Mouse (Mus musculus) forebrain, postnatal 0 days (tissue): Measurements from ENCODE around the gene Ctla4. TPM values are rescaled to one million over a fixed set of nuclear protein-coding genes. Genes with fewer than 3 reads are reported as not detected.

Source experiments
- ATAC-seq: fragments of 200-750 bp; cut with Nextera tagmentation; 2 replicates; pipeline ENCODE4 v1.8.0; 2017; ENCODE audit warnings: mild to moderate bottlenecking, moderate library complexity
- DNase-seq: peaks from one replicate; pipeline ENCODE4 v3.0.0-alpha.2; 2015
- H3K27ac ChIP-seq: fragments of 300-500 bp; sonication (generic); 2 replicates; pipeline ENCODE4 v1.5.1; 2014; ENCODE audit warnings: low read depth, mild to moderate bottlenecking, antibody characterized with exemption, low read length, moderate library complexity, mixed read lengths
- H3K27me3 ChIP-seq: fragments of 300-500 bp; sonication (generic); 2 replicates; pipeline ENCODE4 v1.6.1; 2014; ENCODE audit warnings: mild to moderate bottlenecking, low read length, mixed read lengths; ENCODE audit not compliant: insufficient read depth
- H3K36me3 ChIP-seq: fragments of 300-500 bp; sonication (generic); 2 replicates; pipeline ENCODE4 v1.6.1; 2014; ENCODE audit warnings: mild to moderate bottlenecking, moderate library complexity; ENCODE audit not compliant: insufficient read depth
- H3K4me1 ChIP-seq: fragments of 300-500 bp; sonication (generic); 2 replicates; pipeline ENCODE4 v1.6.1; 2014; ENCODE audit warnings: antibody characterized with exemption; ENCODE audit not compliant: insufficient read depth
- H3K4me2 ChIP-seq: fragments of 300-500 bp; sonication (generic); 2 replicates; pipeline ENCODE4 v1.6.1; 2014; ENCODE audit warnings: low read depth, mild to moderate bottlenecking, moderate library complexity
- H3K4me3 ChIP-seq: fragments of 300-500 bp; sonication (generic); 2 replicates; pipeline ENCODE4 v1.5.1; 2014; ENCODE audit warnings: low read depth, low read length, mixed read lengths
- H3K9ac ChIP-seq: fragments of 300-500 bp; sonication (generic); 2 replicates; pipeline ENCODE4 v1.6.1; 2014; ENCODE audit warnings: mild to moderate bottlenecking
- H3K9me3 ChIP-seq: fragments of 300-500 bp; sonication (generic); 2 replicates; pipeline ENCODE4 v1.6.1; 2016; ENCODE audit warnings: low read length
- CTCF ChIP-seq: sonication (generic); IDR thresholded peaks from 2 replicates; pipeline ENCODE4 v1.5.1; 2016; ENCODE audit warnings: antibody characterized with exemption, control low read depth, low read depth
- WGBS: fragments of 180-500 bp; shearing (Covaris S2); extraction: QIAGEN DNeasy Blood & Tissue Kit; methylation state at CpG from one replicate; pipeline ENCODE4 v1.1.7; 2014; 5-methylcytosine and 5-hydroxymethylcytosine counted together
- polyA plus RNA-seq: library from polyadenylated mRNA; unstranded; fragments of >200 nt; fragmentation: Nextera tagmentation; extraction: Ambion mirVana; gene quantifications from 2 replicates; pipeline ENCODE4 v1.2.1, GENCODE M21; 2015
- total RNA-seq: library from RNA; depleted of rRNA; stranded (reverse); fragments of >200 nt; gene quantifications from 2 replicates; pipeline ENCODE4 v1.2.3, GENCODE M21; 2014

Gene Ctla4
- total and polyA plus RNA-seq, 2 experiments from 2014 or later, result 0.10 TPM; not detected in 1

GRCm38 (mm10) chr1:60945633-60946401 is 59.0 kb downstream of the Ctla4 start:
- H3K36me3 ChIP-seq, result no peaks in the 10 kb centered on the region

DNA sequence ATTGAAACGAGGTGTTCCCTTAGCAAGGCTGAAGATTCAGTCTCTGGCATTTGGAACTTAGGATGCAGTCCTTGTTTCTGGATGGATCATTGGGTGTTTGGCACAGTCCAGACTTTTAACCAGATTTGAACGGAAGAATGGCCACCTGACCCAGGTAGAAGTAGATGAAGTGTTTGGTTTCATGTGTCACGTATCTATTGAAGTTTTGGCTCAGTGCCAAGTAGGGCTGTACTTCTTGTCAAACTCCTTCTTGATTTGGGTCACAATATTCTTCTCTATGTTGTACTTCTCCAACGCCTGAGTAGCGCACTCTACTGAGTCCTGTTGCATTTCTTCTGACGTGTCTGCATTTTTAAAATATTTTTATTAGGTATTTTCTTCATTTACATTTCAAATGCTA is 61.3 kb downstream of the Ctla4 start:
- no peaks in the 10 kb centered on the region for H3K9me3 ChIP-seq
- H3K4me3 ChIP-seq, result no peak overlapping the region
- H3K4me1 ChIP-seq, result no peaks in the 10 kb centered on the region
- no peak for DNase-seq
- H3K27me3 ChIP-seq, result no peaks in the 10 kb centered on the region
- H3K27ac ChIP-seq, result no peak overlapping the region
- H3K36me3 ChIP-seq, result no peaks in the 10 kb centered on the region
- WGBS, result 77% methylated on average over 6 of the region's 6 CpGs
- H3K9ac ChIP-seq, result no peak overlapping the region
- no peak for TF ChIP-seq CTCF
- no peak overlapping the region for H3K4me2 ChIP-seq
- ATAC-seq, result no peak

More at GRCm38 (mm10) chr1:60945633-60946401, 59.0 kb downstream of the Ctla4 start:
- Histone ChIP-seq H3K4me2 (no peak overlapping the region), H3K27ac (no peak overlapping the region), H3K4me1 (no peaks in the 10 kb centered on the region), H3K27me3 (no peaks in the 10 kb centered on the region), H3K9ac (no peak overlapping the region), H3K9me3 (no peaks in the 10 kb centered on the region), H3K4me3 (no peak overlapping the region)
- ATAC-seq, result no peak
- TF ChIP-seq CTCF, result peak; percentile 34
- WGBS, result 79% methylated on average over 8 of the region's 8 CpGs
- no peak for DNase-seq

DNA sequence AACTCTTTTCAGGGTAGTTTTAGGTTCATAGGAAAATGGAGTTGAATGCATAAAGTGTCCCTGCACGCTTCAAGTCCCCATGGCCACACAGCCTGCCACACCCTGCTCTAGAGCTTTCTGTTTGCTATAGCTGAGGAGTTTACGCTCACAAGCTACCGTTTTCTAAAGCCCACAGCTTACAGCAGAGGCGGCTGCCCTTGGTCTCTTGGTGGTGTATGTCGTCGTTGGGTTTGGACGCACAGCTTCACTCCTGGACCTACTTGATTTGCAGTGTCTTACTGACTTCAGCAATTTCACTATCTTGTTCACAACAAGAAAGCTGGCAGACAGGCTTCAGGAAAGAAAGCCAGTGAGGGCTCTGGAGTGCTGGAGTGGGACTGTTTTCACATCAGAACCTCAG is 66.2 kb downstream of the Ctla4 start:
- Histone ChIP-seq H3K4me3 (no peak overlapping the region), H3K9ac (no peak overlapping the region), H3K9me3 (no peaks in the 10 kb centered on the region), H3K27ac (0 out of 2 replicates have a peak overlapping the region, but pooled peaks have one; percentile 5), H3K27me3 (no peaks in the 10 kb centered on the region), H3K36me3 (no peaks in the 10 kb centered on the region), H3K4me1 (no peaks in the 10 kb centered on the region), H3K4me2 (no peak overlapping the region)
- WGBS, result 69% methylated on average over 7 of the region's 7 CpGs
- ATAC-seq, result no peak
- TF ChIP-seq CTCF, result no peak
- DNase-seq, result no peak

- TF ChIP-seq CTCF, result no peak
These were observed 66.9 kb downstream of the Ctla4 start for GRCm38 (mm10) chr1:60953686-60954085.

DNA sequence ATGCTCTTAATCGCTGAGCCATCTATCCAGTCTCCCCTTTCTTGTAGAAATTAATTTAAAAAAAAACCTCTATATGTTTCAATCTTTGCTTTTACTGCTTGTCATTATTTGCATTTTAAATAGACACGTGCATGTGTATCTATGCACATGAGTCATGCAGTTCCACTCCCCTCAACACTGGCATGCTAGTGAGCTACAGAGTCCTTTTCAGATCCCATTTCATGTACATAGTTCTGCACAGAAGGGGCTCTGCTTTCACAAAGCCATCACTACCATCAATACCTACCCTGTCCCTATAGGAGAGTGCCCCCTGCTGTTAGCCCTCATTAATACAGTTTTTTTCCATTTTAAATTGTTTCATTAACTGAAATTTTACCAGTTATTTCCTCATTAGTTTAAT is 68.0 kb downstream of the Ctla4 start:
- H3K9me3 ChIP-seq, result no peaks in the 10 kb centered on the region
- TF ChIP-seq CTCF, result peak; percentile 52
- no peak overlapping the region for H3K4me3 ChIP-seq
- WGBS, result 56% methylated on average over 2 of the region's 2 CpGs
- no peaks in the 10 kb centered on the region for H3K4me1 ChIP-seq
- no peak overlapping the region for H3K9ac ChIP-seq
- H3K4me2 ChIP-seq, result no peak overlapping the region
- ATAC-seq, result peak; percentile 51; the same call in 1 of the 2 replicates
- no peaks in the 10 kb centered on the region for H3K36me3 ChIP-seq
- DNase-seq, result no peak
- no peaks in the 10 kb centered on the region for H3K27me3 ChIP-seq
- H3K27ac ChIP-seq, result no peak overlapping the region

More at GRCm38 (mm10) chr1:60953686-60954085, 66.9 kb downstream of the Ctla4 start:
- Histone ChIP-seq H3K27ac (no peak overlapping the region), H3K4me3 (no peak overlapping the region), H3K9me3 (no peaks in the 10 kb centered on the region), H3K4me1 (no peaks in the 10 kb centered on the region), H3K9ac (no peak overlapping the region), H3K4me2 (no peak overlapping the region), H3K27me3 (no peaks in the 10 kb centered on the region), H3K36me3 (no peaks in the 10 kb centered on the region)
- 95% methylated on average over 7 of the region's 7 CpGs for WGBS
- DNase-seq (no peak), ATAC-seq (no peak)

DNA sequence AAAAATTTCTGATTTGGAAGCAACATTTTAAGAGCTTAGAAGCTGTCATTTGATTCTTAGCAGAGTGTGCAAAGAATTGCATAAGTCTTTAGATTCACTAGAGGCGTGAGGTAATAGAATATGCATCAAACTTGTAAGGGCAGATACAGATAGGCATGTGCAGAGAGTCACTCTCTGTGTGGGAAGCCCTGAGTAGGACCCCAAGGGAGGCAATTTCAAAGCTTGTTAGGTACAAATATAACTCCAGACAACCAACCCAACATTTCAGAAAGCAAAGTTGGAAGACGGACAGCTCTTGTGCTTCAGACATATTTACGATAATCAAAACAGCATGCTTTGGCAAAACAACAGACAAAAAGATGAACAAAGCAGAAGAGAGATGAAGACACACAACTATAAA is 68.4 kb downstream of the Ctla4 start:
- H3K9me3 ChIP-seq, result no peaks in the 10 kb centered on the region
- ATAC-seq (no peak), DNase-seq (no peak)
- no peaks in the 10 kb centered on the region for H3K4me1 ChIP-seq
- no peaks in the 10 kb centered on the region for H3K36me3 ChIP-seq
- TF ChIP-seq CTCF, result no peak
- H3K27me3 ChIP-seq, result no peaks in the 10 kb centered on the region
- 83% methylated on average over 3 of the region's 3 CpGs for WGBS
- H3K9ac ChIP-seq, result no peak overlapping the region
- H3K27ac ChIP-seq, result no peak overlapping the region
- no peak overlapping the region for H3K4me3 ChIP-seq
- no peak overlapping the region for H3K4me2 ChIP-seq

GRCm38 (mm10) chr1:60956196-60956595 is 69.4 kb downstream of the Ctla4 start:
- no peak for TF ChIP-seq CTCF
- H3K9me3 ChIP-seq, result no peaks in the 10 kb centered on the region
- no peak overlapping the region for H3K9ac ChIP-seq
- H3K4me3 ChIP-seq, result no peak overlapping the region
- ATAC-seq, result no peak
- no peaks in the 10 kb centered on the region for H3K36me3 ChIP-seq
- H3K4me1 ChIP-seq, result no peaks in the 10 kb centered on the region
- no peak for DNase-seq
- H3K4me2 ChIP-seq, result no peak overlapping the region
- H3K27me3 ChIP-seq, result no peaks in the 10 kb centered on the region
- H3K27ac ChIP-seq, result no peak overlapping the region
- 87% methylated on average over 6 of the region's 6 CpGs for WGBS
